Mouse (Mus musculus) spleen, postnatal 4 days (tissue): ENCODE data around the gene Olfr1107.

Experiments used
- DNase-seq, 2 experiments: peaks; one replicate each; pipeline ENCODE4 v3.0.0; 2022; ENCODE audit warnings: low spot score in 2 of 2

Olfr1107 gene

GRCm38 (mm10) chr2:87075717-87076116 lies at the start of gene Olfr1107:
Olfr1107 (minus strand) TSS chr2:87075817.
- DNase-seq = no peak

- DNase-seq = no peak
These were observed 38.9 kb upstream of the Olfr1107 start, which contains the start of gene Olfr259 for GRCm38 (mm10) chr2:87114467-87114866. Olfr259 (minus strand) TSS chr2:87114567.

- no peak for DNase-seq
These were observed 20.3 kb upstream of the Olfr1107 start, which contains the start of gene Olfr1109 for GRCm38 (mm10) chr2:87095908-87096307. Olfr1109 (minus strand) TSS chr2:87096008.

GRCm38 (mm10) chr2:87052173-87052572 lies 23.4 kb downstream of the Olfr1107 start, which contains the start of gene Olfr1106:
Olfr1106 (minus strand) TSS chr2:87052273.
- DNase-seq = no peak

- no peak for DNase-seq
These were observed 39.2 kb downstream of the Olfr1107 start, which contains the start of gene Olfr1105 for GRCm38 (mm10) chr2:87036431-87036830. Olfr1105 (minus strand) TSS chr2:87036531.

GRCm38 (mm10) chr2:87026980-87027379 lies 48.6 kb downstream of the Olfr1107 start, which contains the start of gene Olfr1104:
Olfr1104 (minus strand) TSS chr2:87027080.
- no peak for DNase-seq
